Mouse (Mus musculus): ENCODE measurements around the gene Glyctk.

The Glyctk gene

DNA sequence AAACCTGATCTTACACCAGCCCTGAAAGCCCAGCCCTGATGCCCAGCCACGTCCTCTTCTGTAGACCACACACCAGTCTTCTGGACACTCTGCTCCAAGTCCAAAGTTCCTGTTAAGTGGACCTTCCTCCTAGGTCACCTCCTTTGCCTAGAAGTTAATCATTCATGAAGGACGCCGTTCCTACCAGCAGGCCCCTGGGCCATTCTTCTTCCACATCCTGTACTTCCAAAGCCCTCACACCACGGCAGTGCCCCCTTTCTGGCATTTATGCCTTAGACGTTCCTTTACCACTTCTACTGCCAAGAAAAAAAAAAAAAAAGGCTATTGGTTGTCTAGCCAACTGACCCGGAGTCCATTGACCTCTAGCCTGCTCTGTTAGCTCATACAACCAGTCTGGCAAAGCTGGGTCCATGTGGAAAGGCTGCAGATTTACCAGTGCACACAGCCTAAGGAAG, at the start of gene Glyctk:
Glyctk (minus strand) TSS at position 102 of the 455 bp plus-strand sequence.
- DNase-seq = peak; percentile 57

DNA sequence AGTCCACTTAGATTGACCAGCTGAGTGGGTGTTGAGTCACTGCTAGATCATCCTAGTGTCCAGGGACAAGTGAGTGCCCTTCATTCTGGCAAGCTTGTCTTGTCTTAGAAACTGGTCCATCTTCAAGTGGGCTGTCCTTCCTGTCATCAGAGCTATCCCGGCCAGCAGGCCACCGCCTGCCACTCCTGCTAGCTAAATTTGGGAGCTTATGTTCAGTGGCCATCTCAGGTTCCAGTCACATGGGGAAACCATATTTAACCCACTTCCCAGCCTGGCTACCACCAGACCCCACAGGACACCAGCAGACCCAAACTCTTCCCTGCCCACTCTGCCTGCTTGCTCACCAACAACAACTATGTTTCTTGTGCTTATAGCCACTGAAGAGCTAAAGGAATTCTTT, 48.6 kb upstream of the Glyctk start:
- no peak for DNase-seq

DNA sequence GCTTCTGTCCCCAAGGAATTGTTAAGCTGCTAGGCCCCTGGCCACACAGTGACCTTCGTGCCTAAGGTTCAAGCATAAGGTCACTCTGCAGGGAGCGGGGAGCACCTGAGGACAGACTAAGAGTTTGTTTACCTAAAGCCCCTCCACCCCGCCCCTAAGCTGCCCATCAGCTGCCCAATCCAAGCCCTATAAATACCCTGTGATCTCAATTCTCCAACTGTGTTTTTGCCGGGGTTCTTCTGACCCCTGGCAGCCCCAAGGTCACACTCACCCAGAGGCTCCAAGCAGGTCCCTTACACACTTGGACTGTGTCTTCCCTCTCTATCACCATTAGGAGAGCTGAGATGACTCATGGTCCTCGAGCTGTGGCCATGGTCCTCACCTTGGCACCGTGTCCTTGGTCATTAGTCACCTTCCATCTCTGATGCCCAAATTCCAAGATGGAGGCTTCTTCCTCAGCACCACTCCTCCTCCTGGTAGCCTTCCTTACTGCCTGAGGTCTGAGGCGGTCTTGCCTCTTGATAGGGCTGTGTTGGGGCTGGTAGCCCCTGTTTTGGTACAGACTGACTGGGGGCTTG, 47.9 kb upstream of the Glyctk start:
- DNase-seq = no peak

DNA sequence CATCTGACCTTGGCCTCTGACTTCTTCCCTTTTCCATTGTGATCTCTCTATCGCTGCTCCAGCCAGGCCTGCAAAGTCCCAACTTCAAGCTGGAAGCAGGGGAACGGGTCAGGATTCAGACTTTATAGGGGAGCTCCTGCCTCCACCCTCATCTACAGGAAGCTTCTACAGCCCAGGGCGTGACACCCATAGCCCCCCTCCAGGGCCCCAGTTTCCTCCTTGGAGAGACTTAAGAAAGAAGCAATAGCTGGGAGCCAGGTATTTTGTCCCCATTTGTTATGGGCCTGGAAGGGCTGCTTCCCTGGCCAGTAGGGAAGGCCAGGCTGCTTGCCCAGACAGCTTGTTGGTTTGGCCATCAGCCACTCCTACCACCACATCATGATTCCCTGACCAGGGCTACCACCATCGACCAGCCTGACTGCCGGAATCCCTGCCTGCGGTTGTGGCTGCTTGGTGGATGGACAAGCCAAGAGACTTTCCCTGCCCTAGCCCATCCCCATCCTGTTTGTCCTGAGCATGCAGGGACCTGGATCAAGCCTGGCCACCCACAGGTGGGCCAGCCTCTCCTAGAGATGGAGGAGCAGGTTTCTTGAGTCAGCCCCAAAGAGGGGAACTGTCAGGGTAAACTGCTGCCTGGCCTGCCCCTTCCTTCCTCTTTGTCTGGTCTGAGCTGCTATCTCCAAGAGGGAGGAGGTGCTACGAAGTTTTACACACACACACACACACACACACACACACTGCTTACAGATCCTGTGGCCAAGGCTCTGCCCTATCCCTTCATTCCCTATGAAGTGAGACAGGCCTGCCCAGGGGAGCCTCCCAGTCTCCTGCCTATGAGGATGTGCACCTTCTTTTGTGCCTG, 46.3 kb upstream of the Glyctk start:
- DNase-seq = peak; percentile 25

DNA sequence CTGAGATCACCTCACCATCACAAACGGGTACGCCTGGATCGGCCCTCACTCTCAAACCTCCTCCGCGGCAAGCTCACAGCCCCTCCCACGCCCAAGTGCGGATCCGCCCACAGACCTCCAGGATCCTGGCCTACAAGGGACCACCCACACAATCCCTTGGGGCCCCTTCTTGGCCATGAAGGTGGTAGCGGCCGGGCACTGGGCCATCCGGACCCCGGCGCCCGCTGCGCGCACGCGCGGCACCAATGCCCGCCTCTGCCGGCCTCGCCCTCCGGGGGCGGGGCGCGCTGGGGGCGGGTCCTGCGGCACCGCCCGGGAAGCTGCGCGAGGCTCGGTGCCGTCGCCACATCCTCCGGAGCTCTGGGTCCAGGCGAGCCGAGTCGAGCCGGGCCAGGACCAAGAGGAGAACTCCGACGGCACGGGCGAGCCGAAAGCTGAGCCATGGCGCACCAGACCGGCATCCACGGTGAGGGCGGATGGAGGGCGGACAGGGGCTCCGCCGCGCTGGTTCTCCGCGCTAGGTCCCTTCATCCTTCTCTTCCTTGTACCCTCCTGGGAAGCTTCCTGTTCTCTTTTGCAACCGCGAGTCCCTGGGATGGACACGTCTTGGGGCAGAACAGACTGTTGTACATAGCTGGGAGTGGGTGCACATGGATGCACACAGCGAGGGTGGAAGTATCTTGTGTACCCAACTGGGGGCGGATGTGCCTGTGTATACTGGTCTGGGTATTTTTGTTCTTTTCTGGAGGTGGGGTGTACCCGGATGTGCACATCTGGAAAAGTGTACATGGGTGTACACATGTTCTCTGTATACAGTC, 45.1 kb upstream of the Glyctk start, which contains the start of gene Twf2:
Twf2 (plus strand) TSS at position 290 of the 818 bp plus-strand sequence.
- peak; percentile 94 for DNase-seq

DNA sequence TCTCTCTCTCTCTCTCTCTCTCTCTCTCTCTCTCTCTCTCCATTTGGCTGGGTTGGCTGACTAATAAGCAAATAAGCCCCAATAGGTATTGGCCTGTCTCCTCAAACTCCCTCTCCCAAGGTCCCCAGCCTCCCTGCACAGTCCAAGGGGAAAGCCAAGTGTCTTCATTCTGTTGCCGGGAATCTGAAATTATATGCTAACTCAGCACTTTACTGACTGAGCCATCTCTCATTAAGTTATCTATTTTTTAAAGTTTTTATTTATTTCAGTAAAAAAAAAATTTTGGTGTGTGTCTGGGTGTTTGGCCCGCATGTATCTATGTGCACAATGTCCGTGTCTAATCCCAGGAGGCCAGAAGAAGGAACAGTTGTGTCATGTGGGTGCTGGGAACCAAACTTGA, 44.0 kb upstream of the Glyctk start:
- DNase-seq = no peak

DNA sequence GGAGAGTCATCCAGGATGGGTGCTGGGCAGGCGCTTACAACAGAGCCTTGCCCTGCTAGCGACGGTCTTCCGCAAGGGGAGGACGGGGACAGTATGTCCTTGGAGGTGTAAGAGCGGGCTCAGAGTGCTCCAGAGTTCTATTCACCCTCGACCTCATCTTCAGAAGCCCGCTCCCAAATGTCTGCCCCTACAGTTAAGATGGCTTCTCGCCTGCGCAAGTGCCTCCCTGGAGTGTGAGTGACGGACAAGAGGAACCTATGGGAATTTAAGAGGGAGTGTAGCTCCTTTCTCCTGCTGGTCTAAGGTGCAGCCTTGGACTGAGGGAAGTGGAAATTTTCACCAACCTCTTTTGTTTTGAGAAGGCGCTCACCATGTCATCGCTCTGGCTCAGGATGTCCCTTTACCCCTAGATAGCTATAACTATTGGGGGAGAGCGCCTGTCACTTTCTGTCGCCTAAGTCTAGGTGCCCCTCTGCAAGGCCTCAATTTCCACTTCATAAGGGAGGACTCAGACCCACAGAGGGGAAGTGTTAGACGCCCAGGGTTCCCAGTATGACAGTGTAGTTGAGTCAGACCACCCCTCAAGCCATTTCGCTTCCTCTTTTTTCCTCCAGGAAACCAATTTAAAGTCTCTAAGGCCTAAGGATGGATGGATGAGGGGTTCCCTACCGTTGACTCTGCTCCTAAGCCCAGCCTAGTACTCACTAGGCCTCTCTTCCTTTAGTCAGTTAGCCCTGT, 41.8 kb upstream of the Glyctk start, which contains the start of gene Ppm1m:
Ppm1m (minus strand) TSS at position 212 of the 738 bp plus-strand sequence.
- no peak for DNase-seq

DNA sequence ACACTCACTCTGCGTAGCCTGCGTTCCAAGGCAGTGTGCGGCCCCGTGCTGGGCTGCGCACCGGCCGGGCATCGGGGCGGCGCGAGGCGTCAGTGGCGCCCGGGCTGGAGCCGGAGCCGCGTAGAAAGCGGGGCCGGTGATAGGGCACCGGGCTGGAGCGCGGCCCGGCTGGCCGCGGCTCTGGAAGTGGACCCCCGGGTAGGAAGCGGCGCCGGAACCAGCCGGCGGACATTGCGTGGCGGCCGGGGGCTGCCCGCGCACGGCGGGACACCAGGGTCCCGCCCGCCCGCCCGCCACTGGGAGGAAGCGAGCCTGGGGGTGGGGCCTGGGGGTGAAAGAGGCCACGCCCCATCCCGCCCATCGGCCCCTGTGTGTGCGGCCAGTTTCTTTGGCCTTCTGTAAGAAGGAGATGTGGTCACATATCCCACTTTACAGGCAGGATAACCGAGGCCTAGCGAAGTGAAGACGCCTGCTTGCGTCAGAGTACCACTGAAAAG, 41.1 kb upstream of the Glyctk start:
- DNase-seq = peak; percentile 91

DNA sequence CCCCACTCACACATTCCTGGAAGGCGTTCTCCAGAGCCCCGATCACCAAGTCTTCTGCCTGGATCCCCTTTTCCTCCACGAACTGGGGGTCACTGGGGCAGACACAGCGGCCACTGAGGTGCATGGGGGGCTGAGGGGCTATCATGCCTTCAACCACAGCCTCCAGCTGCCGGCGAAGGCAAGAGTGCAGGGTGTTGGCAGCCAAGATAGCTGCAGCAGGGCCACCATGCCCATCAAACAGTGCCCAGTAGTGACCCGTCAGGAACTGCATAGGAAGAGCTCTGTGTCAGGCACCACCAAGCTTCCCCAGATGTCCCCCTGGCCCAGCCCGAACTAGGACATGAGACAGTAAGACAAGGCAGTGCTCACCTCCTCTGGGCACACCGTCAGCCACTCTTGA, 39.8 kb upstream of the Glyctk start:
- no peak for DNase-seq

DNA sequence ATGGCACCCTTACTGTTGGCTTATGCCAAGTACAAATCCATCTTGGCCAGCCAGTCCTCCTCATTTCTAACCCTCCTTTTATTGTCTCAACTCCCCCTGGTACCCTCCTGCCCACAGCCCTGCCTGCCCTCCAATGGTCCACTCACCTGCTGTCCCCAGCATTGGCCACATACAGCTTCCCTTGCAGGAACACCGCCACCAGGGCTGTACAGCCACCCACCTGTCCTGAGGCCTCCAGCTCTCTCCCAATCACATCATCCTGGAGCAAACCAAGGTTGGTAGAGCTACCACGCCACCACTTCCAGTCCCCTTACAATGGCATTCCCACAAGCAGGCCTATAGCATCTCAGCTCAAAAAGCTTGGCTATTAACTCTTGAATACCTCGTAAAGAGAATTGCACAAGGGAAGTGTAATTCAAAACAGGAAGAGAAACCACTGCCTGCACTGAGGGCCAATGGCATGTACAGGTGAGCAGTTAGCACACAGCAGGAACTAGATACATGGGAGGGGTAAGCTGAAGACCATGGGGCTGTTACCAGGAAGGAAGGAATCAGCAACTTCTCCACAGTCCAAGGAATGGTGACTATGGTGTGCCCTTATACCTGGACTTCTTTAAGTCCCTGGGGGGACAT, 39.3 kb upstream of the Glyctk start:
- DNase-seq = no peak

DNA sequence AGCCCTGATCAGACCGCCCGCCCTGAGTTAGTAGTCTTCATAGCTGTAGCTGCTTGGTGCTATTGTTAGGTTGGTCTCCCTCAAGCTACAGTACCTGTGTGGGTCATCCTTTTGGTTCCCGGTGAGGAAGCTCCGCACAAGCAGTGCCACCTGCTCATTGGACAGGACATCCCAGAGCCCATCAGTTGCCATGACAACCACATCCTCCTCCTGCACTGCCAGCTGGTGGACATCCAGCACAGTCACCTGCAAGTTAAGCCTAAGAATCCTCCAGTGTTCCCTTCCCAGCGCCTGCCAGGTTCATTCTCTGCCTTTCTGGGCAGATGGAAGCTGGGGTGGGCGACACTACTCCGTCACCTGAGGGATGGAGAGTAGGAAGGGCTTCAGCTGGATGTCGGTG, 37.8 kb upstream of the Glyctk start:
- DNase-seq = no peak

DNA sequence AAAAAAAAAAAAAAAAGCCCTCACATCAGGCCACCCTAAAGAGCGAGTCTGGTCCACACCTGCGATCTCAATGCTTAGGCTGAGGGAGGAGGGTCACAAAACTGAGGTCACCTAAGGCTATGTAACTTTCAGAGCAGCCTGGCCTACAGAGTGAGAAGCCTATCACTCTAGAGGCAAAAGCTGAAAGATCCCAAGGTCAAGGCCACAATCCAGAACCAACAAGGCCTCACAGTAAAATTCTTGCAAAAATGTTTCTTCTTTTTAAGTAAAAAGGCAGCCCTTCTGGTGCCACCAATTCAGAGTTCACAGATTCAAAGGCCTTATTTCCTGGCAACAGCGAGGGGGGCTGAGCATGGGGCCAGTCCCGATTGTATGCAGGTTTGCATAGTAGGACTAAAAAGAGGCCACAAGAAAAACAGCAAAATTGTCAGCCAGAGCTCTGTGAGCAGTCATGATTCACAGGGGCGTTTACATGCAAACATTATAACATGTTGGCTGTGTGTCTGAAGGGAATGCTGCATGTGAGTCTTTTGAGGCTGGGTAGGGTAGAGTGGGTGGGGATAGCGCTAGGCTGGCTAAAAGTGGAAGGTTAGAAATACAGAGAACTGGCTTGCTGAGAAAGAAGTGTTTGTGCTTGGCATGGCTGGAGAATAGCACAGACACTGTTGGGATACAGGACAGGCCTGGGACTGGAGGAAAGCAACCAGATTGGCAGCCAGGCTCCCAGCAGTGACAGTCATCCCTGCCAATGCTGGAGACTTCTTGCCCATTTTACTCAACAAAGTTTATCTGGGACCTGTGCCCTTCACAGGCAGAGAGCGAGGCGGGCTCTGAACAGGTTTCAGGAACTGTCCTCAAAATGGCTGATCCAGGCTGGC, 36.2 kb upstream of the Glyctk start:
- DNase-seq = no peak

DNA sequence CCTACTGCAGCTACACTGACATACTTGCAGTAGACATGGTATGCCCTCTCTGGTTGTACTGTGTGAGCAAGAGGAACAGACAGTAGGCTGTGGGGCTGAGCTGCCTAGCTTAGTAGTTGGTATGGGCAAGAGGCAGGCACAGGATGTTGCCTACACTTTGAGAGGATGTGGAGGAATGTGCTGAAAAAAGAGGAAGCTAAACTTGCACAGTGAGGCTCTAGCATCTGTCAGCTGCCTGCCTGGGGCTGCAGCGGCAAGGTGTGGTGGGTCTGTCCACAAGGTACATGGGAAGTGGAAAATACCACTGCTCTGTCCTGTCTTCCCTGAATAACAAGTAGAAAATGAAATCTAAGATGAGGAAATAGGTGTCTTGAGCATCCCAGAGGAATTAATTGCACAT, 35.1 kb upstream of the Glyctk start:
- no peak for DNase-seq

DNA sequence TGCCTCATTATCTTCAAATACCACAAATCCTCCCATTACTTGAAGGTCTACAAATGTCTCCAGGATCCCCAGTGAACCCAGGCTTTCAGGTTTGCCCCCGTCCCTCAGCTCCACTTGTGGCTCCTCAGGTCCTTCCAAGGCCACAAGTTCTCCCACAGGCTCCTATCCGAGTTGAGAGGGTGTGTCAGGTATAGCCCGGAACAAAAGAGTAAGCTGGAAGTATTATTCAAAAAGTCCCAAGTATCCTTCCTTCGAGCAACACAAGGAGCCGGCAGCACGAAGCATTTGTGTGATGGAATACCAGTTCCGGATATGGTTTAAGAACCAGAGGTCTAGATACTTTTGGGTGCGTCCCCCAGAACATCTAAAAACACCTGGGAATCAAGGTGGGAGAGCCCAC, 34.1 kb upstream of the Glyctk start:
- no peak for DNase-seq

DNA sequence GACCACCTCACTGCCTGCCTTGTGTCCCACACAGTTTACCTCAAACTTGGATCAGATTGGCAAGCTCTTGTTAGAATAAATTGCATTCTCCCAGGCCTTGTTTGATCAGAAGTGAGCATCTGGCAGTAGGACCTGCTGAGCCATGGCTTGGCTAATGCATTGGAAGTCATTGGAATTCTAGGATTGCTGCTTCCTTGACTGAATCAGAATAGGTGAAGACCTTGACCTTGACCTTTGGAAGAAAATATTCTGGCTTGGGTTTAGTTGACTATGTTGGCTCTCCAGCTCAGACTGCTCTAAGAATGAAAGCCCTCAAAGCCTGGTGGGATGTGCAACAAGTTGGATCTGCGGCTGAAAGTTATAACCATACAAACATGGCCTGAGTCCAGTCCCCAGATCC, 33.4 kb upstream of the Glyctk start:
- no peak for DNase-seq

DNA sequence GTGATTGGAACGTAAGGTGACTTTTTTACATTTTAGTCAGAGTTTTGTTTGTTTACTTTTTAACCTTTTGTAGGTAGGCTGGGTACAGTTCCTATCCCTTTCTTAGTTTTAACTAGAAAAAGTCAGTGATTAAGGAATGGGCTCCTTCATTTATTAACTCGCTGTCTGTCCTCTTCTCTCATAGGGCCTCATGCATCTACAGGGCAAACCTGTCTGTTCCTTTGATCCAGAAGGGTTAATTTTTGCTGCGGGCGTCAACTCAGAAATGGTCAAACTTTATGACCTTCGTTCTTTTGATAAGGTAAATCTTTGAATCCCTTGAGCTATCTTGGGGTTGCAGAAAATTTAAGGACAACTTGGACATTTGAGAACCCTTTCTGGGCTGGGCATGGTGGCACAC, 26.1 kb upstream of the Glyctk start:
- DNase-seq = no peak

DNA sequence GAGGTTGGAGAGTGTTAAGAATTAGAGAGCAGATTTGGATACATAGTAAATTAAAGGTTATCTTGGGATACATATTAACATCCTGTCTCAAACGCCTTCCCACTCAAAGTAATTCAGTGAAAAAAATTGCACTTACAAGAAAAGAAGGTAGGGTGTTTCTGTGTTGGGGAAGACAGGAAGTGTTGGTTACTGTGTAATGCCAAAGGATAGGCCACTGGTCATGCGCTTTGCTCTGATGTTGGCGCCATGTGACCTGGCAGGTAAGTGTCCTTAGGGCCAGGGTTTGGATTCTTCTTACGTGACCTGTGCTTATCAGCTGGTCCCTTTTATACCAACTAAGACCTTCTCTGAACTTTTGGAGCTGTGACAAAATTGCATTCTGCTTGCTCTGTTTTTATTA, 24.2 kb upstream of the Glyctk start:
- no peak for DNase-seq

DNA sequence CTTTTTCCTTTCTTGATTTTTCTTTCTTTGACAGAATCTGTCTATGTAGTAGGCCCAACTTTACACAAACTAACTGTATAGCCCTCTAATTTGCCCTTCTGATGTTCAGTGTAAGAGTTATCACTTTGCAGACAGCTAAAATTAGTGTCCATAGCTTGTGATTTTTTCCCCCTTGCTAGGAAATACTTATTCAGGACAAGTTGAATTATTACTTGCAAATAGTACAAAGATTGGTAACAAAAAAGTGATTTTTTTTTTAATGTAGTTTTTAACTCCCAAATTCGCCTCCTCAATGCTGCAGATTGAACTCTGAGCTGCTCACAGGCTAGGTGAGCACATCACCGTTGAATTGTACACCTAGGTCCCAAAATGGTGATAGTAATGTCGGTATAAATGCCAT, 22.0 kb upstream of the Glyctk start:
- DNase-seq = no peak

DNA sequence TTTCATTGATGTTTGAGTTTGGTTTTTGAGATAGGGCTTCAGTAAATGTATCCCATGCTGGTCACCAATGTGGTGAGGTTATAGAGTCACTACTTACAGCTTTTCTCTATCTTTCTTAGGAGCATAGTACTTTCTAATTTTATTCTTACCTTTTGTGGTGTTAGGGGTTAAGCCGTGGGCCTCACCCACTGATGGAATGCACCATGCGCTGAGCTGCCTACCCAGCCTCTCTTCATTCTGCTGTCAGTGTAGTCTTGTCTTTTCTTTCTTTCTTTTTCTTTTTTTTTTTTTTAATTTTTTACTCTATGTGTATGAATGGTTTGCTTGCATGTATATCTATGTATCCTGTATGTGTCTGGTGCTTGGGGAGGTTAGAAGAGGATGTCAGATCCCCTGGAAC, 21.5 kb upstream of the Glyctk start:
- no peak for DNase-seq

DNA sequence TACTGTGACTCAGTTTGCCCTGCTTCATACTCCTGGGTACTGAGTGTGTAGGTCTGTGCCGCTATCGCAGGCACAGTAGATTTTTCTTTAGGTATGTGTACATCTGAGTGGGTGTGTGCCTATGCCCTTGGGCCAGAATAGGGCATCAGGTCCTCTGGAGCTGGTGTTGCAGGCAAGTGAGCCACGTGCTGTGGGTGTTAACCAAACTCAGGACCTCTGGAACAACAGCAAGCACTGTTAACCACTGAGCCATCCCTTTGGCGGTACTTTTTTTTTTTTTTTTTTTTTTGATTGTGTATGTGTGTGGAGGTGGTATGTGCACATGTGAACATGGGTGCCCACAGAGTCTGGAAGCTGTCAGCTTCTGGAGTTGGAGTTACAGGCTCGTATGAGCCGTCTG, 19.9 kb upstream of the Glyctk start:
- no peak for DNase-seq

DNA sequence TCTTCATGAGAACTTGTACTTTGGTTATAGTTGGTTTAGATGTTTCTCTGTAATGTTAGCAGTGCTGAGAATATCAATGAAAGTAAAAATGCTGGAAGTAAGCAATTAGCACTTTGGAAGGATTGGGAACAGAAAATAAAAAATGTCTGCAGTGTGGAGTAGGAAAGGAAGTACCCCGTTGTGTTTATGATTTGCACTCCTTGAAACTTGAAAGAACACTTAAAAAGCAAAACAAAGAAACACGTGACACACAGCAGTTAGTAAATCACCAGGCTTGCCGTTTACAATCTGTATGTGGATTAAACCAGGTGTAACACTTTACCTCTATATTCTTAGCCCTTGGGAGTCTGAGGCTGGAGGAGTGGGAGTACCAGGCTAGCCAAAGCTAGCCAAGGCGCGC, 18.8 kb upstream of the Glyctk start:
- DNase-seq = no peak

Data from kidney, postnatal 10 days (tissue).